Mouse (Mus musculus) lung, embryonic 15.5 days (tissue): ENCODE data around the gene Calr. TPM values are rescaled to one million over a fixed set of nuclear protein-coding genes. Genes with fewer than 3 reads are reported as not detected.

Source experiments
- ATAC-seq: fragments of 200-750 bp; cut with Nextera tagmentation; 2 replicates; pipeline ENCODE4 v1.8.0; 2017; ENCODE audit warnings: moderate number of reproducible peaks, borderline replicate concordance; ENCODE audit not compliant: low FRiP score, low TSS enrichment; ENCODE audit errors: extremely low read depth
- H3K27ac ChIP-seq: fragments of 300-500 bp; sonication (generic); 2 replicates; pipeline ENCODE4 v1.5.1; 2015; ENCODE audit warnings: moderate library complexity, mild to moderate bottlenecking, inconsistent platforms
- H3K27me3 ChIP-seq: fragments of 300-500 bp; sonication (generic); 2 replicates; pipeline ENCODE4 v1.6.1; 2015; ENCODE audit warnings: inconsistent platforms
- H3K36me3 ChIP-seq: fragments of 300-500 bp; sonication (generic); 2 replicates; pipeline ENCODE4 v1.6.1; 2015; ENCODE audit warnings: inconsistent platforms
- H3K4me1 ChIP-seq: fragments of 300-500 bp; sonication (generic); 2 replicates; pipeline ENCODE4 v1.6.1; 2015; ENCODE audit warnings: inconsistent platforms
- H3K4me2 ChIP-seq: fragments of 300-500 bp; sonication (generic); 2 replicates; pipeline ENCODE4 v1.6.1; 2015; ENCODE audit warnings: inconsistent platforms, mild to moderate bottlenecking, moderate library complexity
- H3K4me3 ChIP-seq: fragments of 300-500 bp; sonication (generic); 2 replicates; pipeline ENCODE4 v1.5.1; 2015; ENCODE audit warnings: mild to moderate bottlenecking, inconsistent platforms
- H3K9ac ChIP-seq: fragments of 300-500 bp; sonication (generic); 2 replicates; pipeline ENCODE4 v1.6.1; 2015; ENCODE audit warnings: inconsistent platforms
- H3K9me3 ChIP-seq: fragments of 300-500 bp; sonication (generic); 2 replicates; pipeline ENCODE4 v1.6.1; 2016; ENCODE audit warnings: inconsistent platforms
- WGBS: fragments of 180-500 bp; shearing (Covaris S2); methylation state at CpG from one replicate; pipeline ENCODE4 v1.1.7; 2015; 5-methylcytosine and 5-hydroxymethylcytosine counted together
- polyA plus RNA-seq: library from polyadenylated mRNA; unstranded; fragments of >200 nt; fragmentation: Nextera tagmentation; extraction: Ambion mirVana; gene quantifications from 2 replicates; pipeline ENCODE4 v1.2.1, GENCODE M21; 2015

Gene Calr
- 1,037 and 1,080 TPM in 2 replicates for polyA plus RNA-seq

GRCm38 (mm10) chr8:84846722-84847572 lies at the start of gene Calr:
Gene Calr (minus strand): TSS chr8:84846934.
- under 1% methylated on average over 55 of the region's 55 CpGs for WGBS
- ATAC-seq = peak; percentile 100

GRCm38 (mm10) chr8:84895963-84896362 lies 49.2 kb upstream of the Calr start:
- H3K4me3 ChIP-seq = no peak overlapping the region
- no peaks in the 10 kb centered on the region for H3K27me3 ChIP-seq
- H3K36me3 ChIP-seq = no peaks in the 10 kb centered on the region
- no peak overlapping the region for H3K27ac ChIP-seq
- H3K9me3 ChIP-seq = no peaks in the 10 kb centered on the region
- no peak overlapping the region for H3K9ac ChIP-seq
- H3K4me1 ChIP-seq = peaks cover 10% of the 10 kb centered on the region
- H3K4me2 ChIP-seq = no peak overlapping the region
- WGBS = 80% methylated on average over 5 of the region's 5 CpGs
- ATAC-seq = no peak

More at GRCm38 (mm10) chr8:84846722-84847572, at the start of gene Calr:
- peaks cover 30% of the 10 kb centered on the region for H3K4me1 ChIP-seq
- peak within 1 kb of the TSS; percentile 90 for H3K9ac ChIP-seq
- H3K27ac ChIP-seq = peak within 1 kb of the TSS; percentile 82
- peaks cover 34% of the 10 kb centered on the region for H3K36me3 ChIP-seq
- peak within 1 kb of the TSS; percentile 82 for H3K4me3 ChIP-seq
- H3K27me3 ChIP-seq = no peaks in the 10 kb centered on the region
- H3K4me2 ChIP-seq = peak within 1 kb of the TSS; percentile 66
- no peaks in the 10 kb centered on the region for H3K9me3 ChIP-seq

- ATAC-seq = peak; percentile 98
- no peak within 1 kb of the TSS for H3K27ac ChIP-seq
Observed at GRCm38 (mm10) chr8:84893709-84894134, 47.0 kb upstream of the Calr start, which contains the start of gene Gcdh. Gene Gcdh (minus strand): TSS chr8:84893921.

GRCm38 (mm10) chr8:84892993-84893708 lies 46.4 kb upstream of the Calr start:
- no peak overlapping the region for H3K27ac ChIP-seq
- no peaks in the 10 kb centered on the region for H3K27me3 ChIP-seq
- H3K36me3 ChIP-seq = peaks cover 11% of the 10 kb centered on the region; the same call in 1 of the 2 replicates
- peak overlapping the region; percentile 65 for H3K9ac ChIP-seq
- H3K4me1 ChIP-seq = peaks cover 10% of the 10 kb centered on the region
- no peaks in the 10 kb centered on the region for H3K9me3 ChIP-seq
- peak overlapping the region; percentile 81 for H3K4me2 ChIP-seq
- H3K4me3 ChIP-seq = peak overlapping the region; percentile 73
- WGBS = 8% methylated on average over 31 of the region's 31 CpGs
- ATAC-seq = peak; percentile 12

More at GRCm38 (mm10) chr8:84893709-84894134, 47.0 kb upstream of the Calr start, which contains the start of gene Gcdh:
- peaks cover 10% of the 10 kb centered on the region for H3K4me1 ChIP-seq
- peak within 1 kb of the TSS; percentile 65 for H3K9ac ChIP-seq
- WGBS = 0% methylated on average over 11 of the region's 11 CpGs
- H3K4me2 ChIP-seq = peak within 1 kb of the TSS; percentile 81
- H3K36me3 ChIP-seq = peaks cover 5% of the 10 kb centered on the region; the same call in 1 of the 2 replicates
- no peaks in the 10 kb centered on the region for H3K9me3 ChIP-seq
- peak within 1 kb of the TSS; percentile 73 for H3K4me3 ChIP-seq
- no peaks in the 10 kb centered on the region for H3K27me3 ChIP-seq

GRCm38 (mm10) chr8:84889141-84889540 lies 42.4 kb upstream of the Calr start:
- no peak overlapping the region for H3K27ac ChIP-seq
- no peak for ATAC-seq
- H3K4me2 ChIP-seq = no peak overlapping the region
- no peak overlapping the region for H3K9ac ChIP-seq
- peaks cover 27% of the 10 kb centered on the region for H3K36me3 ChIP-seq
- no peak overlapping the region for H3K4me3 ChIP-seq
- WGBS = 84% methylated on average over 1 of the region's 1 CpGs
- no peaks in the 10 kb centered on the region for H3K27me3 ChIP-seq
- peaks cover 10% of the 10 kb centered on the region for H3K4me1 ChIP-seq
- H3K9me3 ChIP-seq = no peaks in the 10 kb centered on the region

- 89% methylated on average over 3 of the region's 3 CpGs for WGBS
Observed at GRCm38 (mm10) chr8:84888280-84888679, 41.5 kb upstream of the Calr start.

GRCm38 (mm10) chr8:84884728-84885127 lies 38.0 kb upstream of the Calr start:
- WGBS = 86% methylated on average over 4 of the region's 4 CpGs
- H3K36me3 ChIP-seq = peaks cover 26% of the 10 kb centered on the region
- H3K9me3 ChIP-seq = no peaks in the 10 kb centered on the region
- H3K4me2 ChIP-seq = no peak overlapping the region
- no peak for ATAC-seq
- H3K4me1 ChIP-seq = no peaks in the 10 kb centered on the region
- no peaks in the 10 kb centered on the region for H3K27me3 ChIP-seq
- no peak overlapping the region for H3K27ac ChIP-seq
- H3K9ac ChIP-seq = no peak overlapping the region
- H3K4me3 ChIP-seq = no peak overlapping the region

More at GRCm38 (mm10) chr8:84888280-84888679, 41.5 kb upstream of the Calr start:
- Histone ChIP-seq H3K4me1 (peaks cover 10% of the 10 kb centered on the region), H3K9ac (no peak overlapping the region), H3K4me3 (no peak overlapping the region), H3K4me2 (no peak overlapping the region), H3K27me3 (no peaks in the 10 kb centered on the region), H3K36me3 (peaks cover 27% of the 10 kb centered on the region), H3K9me3 (no peaks in the 10 kb centered on the region), H3K27ac (no peak overlapping the region)
- ATAC-seq = no peak

- Histone ChIP-seq H3K27ac (no peak overlapping the region), H3K27me3 (no peaks in the 10 kb centered on the region), H3K9me3 (no peaks in the 10 kb centered on the region), H3K4me2 (no peak overlapping the region), H3K9ac (no peak overlapping the region), H3K36me3 (no peaks in the 10 kb centered on the region), H3K4me1 (no peaks in the 10 kb centered on the region), H3K4me3 (no peak overlapping the region)
- no peak for ATAC-seq
- WGBS = 71% methylated on average over 1 of the region's 1 CpGs
Observed at GRCm38 (mm10) chr8:84878915-84879314, 32.2 kb upstream of the Calr start.

- Histone ChIP-seq H3K4me1 (peaks cover 10% of the 10 kb centered on the region), H3K9ac (no peak overlapping the region), H3K27me3 (no peaks in the 10 kb centered on the region), H3K36me3 (no peaks in the 10 kb centered on the region), H3K4me3 (no peak overlapping the region), H3K27ac (no peak overlapping the region), H3K9me3 (no peaks in the 10 kb centered on the region), H3K4me2 (no peak overlapping the region)
- WGBS = 67% methylated on average over 3 of the region's 3 CpGs
- no peak for ATAC-seq
Observed at GRCm38 (mm10) chr8:84877297-84878035, 30.7 kb upstream of the Calr start.

GRCm38 (mm10) chr8:84874339-84874738 lies 27.6 kb upstream of the Calr start:
- no peak for ATAC-seq
- H3K4me3 ChIP-seq = no peak overlapping the region
- 84% methylated on average over 3 of the region's 3 CpGs for WGBS
- peaks cover 20% of the 10 kb centered on the region for H3K4me1 ChIP-seq
- H3K9me3 ChIP-seq = no peaks in the 10 kb centered on the region
- no peak overlapping the region for H3K27ac ChIP-seq
- peaks cover 4% of the 10 kb centered on the region; the same call in 1 of the 2 replicates for H3K36me3 ChIP-seq
- H3K4me2 ChIP-seq = no peak overlapping the region
- no peaks in the 10 kb centered on the region for H3K27me3 ChIP-seq
- H3K9ac ChIP-seq = no peak overlapping the region

GRCm38 (mm10) chr8:84873016-84873415 lies 26.3 kb upstream of the Calr start:
- Histone ChIP-seq H3K9ac (no peak overlapping the region), H3K4me3 (peak overlapping the region; percentile 54), H3K27me3 (no peaks in the 10 kb centered on the region), H3K36me3 (peaks cover 14% of the 10 kb centered on the region), H3K9me3 (no peaks in the 10 kb centered on the region), H3K27ac (no peak overlapping the region), H3K4me1 (peaks cover 20% of the 10 kb centered on the region), H3K4me2 (peak overlapping the region; percentile 100)
- WGBS = 64% methylated on average over 4 of the region's 4 CpGs
- no peak for ATAC-seq
